Mouse (Mus musculus) limb, embryonic 11.5 days (tissue): ENCODE data around the gene BC049762. TPM values are rescaled to one million over a fixed set of nuclear protein-coding genes. Genes with fewer than 3 reads are reported as not detected.

Source experiments
- ATAC-seq: fragments of 200-750 bp; cut with Nextera tagmentation; 2 replicates; pipeline ENCODE4 v1.8.0; 2017; ENCODE audit warnings: low read depth; ENCODE audit not compliant: insufficient number of reproducible peaks, low FRiP score, low TSS enrichment
- DNase-seq: peaks from one replicate; pipeline ENCODE4 v3.0.0-alpha.2; 2015; ENCODE audit warnings: low spot score
- H3K27ac ChIP-seq: fragments of 300-500 bp; sonication (generic); replicated peaks from 2 replicates; pipeline ENCODE4 v1.5.1; 2014; ENCODE audit warnings: low read depth, mild to moderate bottlenecking, low read length
- H3K27me3 ChIP-seq: fragments of 300-500 bp; sonication (generic); 2 replicates; pipeline ENCODE4 v1.6.1; 2014; ENCODE audit warnings: mild to moderate bottlenecking, low read length, mixed read lengths; ENCODE audit not compliant: control insufficient read depth, insufficient read depth
- H3K36me3 ChIP-seq: fragments of 300-500 bp; sonication (generic); 2 replicates; pipeline ENCODE4 v1.6.1; 2014; ENCODE audit warnings: mild to moderate bottlenecking, low read length, moderate library complexity, mixed read lengths; ENCODE audit not compliant: control insufficient read depth, insufficient read depth
- H3K4me1 ChIP-seq: fragments of 300-500 bp; sonication (generic); 2 replicates; pipeline ENCODE4 v1.6.1; 2014; ENCODE audit warnings: low read length, mixed read lengths; ENCODE audit not compliant: control insufficient read depth, insufficient read depth
- H3K4me2 ChIP-seq: fragments of 300-500 bp; sonication (generic); 2 replicates; pipeline ENCODE4 v1.6.1; 2014; ENCODE audit warnings: low read depth, mild to moderate bottlenecking, moderate library complexity; ENCODE audit not compliant: severe bottlenecking
- H3K4me3 ChIP-seq: fragments of 300-500 bp; sonication (generic); 2 replicates; pipeline ENCODE4 v1.5.1; 2014; ENCODE audit warnings: low read depth, low read length
- H3K9ac ChIP-seq: fragments of 300-500 bp; sonication (generic); 2 replicates; pipeline ENCODE4 v1.6.1; 2014; ENCODE audit warnings: mild to moderate bottlenecking, low read length
- H3K9me3 ChIP-seq: fragments of 300-500 bp; sonication (generic); 2 replicates; pipeline ENCODE4 v1.6.1; 2016; ENCODE audit warnings: low read length; ENCODE audit not compliant: control insufficient read depth
- WGBS: fragments of 180-500 bp; shearing (Covaris S2); extraction: QIAGEN DNeasy Blood & Tissue Kit; methylation state at CpG from one replicate; pipeline ENCODE4 v1.1.7; 2014; 5-methylcytosine and 5-hydroxymethylcytosine counted together
- polyA plus RNA-seq: library from polyadenylated mRNA; unstranded; fragments of >200 nt; fragmentation: Nextera tagmentation; extraction: Ambion mirVana; gene quantifications from 2 replicates; pipeline ENCODE4 v1.2.1, GENCODE M21; 2014

Gene BC049762
- polyA plus RNA-seq, 1 experiment from 2014 or later: 0.69 TPM

DNA sequence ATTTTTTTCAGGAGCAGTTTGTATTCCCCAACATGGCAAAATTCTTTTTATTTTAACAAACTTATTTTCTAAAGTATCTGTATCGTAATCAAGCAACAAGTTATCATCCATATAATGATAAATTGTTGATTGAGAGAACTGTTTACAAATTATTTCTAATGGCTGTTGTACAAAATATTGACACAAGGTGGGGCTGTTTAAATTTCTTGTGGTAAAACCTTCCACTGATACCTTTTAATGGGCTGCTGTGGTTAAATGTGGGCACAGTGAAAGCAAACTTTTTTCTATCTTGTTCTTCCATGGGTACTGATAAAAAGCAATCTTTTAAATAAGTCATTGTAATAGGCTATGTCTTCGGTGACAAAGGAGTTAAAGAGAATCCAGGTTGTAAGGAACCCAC, 19.9 kb downstream of the BC049762 start:
- no peaks in the 10 kb centered on the region for H3K36me3 ChIP-seq
- no peak overlapping the region for H3K9ac ChIP-seq
- no peak overlapping the region for H3K27ac ChIP-seq
- H3K4me3 ChIP-seq: no peak overlapping the region
- no peak overlapping the region for H3K4me2 ChIP-seq
- no peaks in the 10 kb centered on the region for H3K27me3 ChIP-seq
- H3K4me1 ChIP-seq: no peaks in the 10 kb centered on the region
- ATAC-seq (no peak), DNase-seq (no peak)
- H3K9me3 ChIP-seq: no peaks in the 10 kb centered on the region
- 87% methylated on average over 2 of the region's 2 CpGs for WGBS

DNA sequence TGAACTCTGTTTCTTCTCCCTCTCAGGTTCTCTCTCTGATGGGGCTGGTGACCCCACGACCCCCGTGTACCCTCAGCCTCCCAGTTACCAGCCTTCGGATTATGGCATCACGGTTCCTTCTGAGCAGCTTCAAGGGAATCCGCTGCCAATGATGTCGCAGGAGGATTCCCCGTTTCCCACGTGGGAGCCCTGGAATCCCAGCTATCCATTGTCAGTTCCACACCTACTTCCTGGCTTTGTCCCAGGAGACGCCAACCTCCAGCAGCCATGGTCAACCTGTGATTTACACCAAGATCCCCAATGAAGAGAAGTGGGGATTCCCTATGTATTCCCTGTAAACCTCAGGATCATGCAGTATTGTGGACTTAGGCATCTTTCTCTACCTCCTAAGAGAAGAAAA, 28.2 kb downstream of the BC049762 start:
- DNase-seq (peak; percentile 17), ATAC-seq (no peak)
- no peak overlapping the region for H3K4me3 ChIP-seq
- no peaks in the 10 kb centered on the region for H3K4me1 ChIP-seq
- H3K36me3 ChIP-seq: no peaks in the 10 kb centered on the region
- H3K9me3 ChIP-seq: no peaks in the 10 kb centered on the region
- no peaks in the 10 kb centered on the region for H3K27me3 ChIP-seq
- H3K27ac ChIP-seq: no peak overlapping the region
- H3K4me2 ChIP-seq: no peak overlapping the region
- no peak overlapping the region for H3K9ac ChIP-seq
- 87% methylated on average over 9 of the region's 9 CpGs for WGBS

DNA sequence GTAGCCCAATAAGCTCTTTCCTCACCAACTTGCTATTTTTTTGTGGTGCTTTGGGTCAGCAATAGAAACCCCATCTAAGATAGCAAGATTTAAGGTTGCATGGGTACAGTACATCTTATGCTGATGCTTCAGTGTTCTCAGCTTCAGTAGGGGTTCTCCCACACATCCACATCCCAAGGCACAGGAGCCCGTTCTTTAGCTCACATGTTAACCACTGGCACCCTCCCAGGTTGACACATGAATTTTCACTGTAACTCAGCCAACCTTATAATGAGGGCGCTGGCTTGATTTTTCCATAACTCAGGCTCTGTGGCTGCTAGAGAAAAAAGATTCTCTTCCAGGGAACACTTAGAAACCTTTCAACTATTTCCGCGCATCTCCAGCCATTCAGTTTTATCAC, 35.7 kb downstream of the BC049762 start:
- Histone ChIP-seq H3K27ac (no peak overlapping the region), H3K4me3 (no peak overlapping the region), H3K9ac (no peak overlapping the region), H3K36me3 (no peaks in the 10 kb centered on the region), H3K9me3 (no peaks in the 10 kb centered on the region), H3K4me2 (no peak overlapping the region), H3K27me3 (no peaks in the 10 kb centered on the region), H3K4me1 (no peaks in the 10 kb centered on the region)
- ATAC-seq: no peak
- WGBS: 87% methylated on average over 4 of the region's 4 CpGs
- DNase-seq: no peak

DNA sequence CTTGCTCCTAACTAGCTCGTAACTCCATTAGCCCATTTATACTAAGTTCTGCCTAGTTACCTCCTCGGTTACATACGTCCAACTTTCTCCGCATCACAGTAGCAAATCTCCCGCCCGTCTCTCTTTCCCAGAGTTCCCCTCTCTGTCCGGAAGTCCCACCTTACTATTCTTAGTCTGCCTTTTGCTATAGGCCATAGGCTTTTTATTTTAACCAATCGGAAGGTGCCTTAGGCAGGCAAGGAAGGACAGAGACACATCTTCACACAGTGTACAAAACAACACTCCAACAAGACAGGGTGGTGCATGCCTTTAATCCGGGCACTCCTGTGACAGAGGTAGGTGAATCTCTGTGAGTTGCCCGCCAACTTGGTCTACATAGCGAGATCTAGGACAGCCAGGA, 42.5 kb downstream of the BC049762 start, which contains the start of gene Gm12569:
Gm12569 (plus strand) TSS at position 166 of the 400 bp plus-strand sequence.
- ATAC-seq (no peak), DNase-seq (peak; percentile 12)
- H3K9me3 ChIP-seq: no peaks in the 10 kb centered on the region
- no peaks in the 10 kb centered on the region for H3K27me3 ChIP-seq
- H3K36me3 ChIP-seq: no peaks in the 10 kb centered on the region
- H3K4me3 ChIP-seq: no peak within 1 kb of the TSS
- H3K9ac ChIP-seq: no peak within 1 kb of the TSS
- H3K27ac ChIP-seq: no peak within 1 kb of the TSS
- no peak within 1 kb of the TSS for H3K4me2 ChIP-seq
- H3K4me1 ChIP-seq: no peaks in the 10 kb centered on the region
- WGBS: 95% methylated on average over 11 of the region's 11 CpGs

DNA sequence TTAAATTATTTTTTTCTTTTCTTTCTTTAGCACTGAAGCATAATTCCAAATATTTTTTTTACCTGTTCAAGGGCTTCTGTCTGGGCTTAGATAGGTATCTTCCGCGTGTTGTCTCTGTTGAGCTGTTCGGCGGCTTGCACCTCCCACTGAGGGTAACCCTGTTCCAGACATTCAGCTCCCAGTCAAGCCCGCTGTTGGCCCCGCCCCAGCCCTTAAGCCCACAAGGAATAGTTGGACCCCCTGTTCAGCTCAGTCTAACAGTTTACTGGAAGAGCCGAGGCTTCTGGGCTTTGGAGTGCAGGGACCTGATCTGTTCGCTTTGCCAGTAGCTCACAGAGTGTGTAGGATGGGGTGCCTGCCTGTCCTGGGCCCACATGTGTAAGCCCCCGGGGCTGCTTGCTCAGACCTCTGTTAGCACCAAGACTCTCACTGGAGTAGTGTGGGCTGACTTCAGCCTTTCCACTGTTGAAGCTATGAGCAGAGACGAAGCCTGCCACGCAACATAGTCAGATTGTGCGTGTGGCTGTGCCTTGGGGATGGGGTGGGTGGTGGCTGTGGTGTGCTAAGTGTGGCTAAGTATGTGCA, 43.4 kb downstream of the BC049762 start:
- ATAC-seq (no peak), DNase-seq (peak; percentile 17)
- Histone ChIP-seq H3K9ac (no peak overlapping the region), H3K4me3 (no peak overlapping the region), H3K27me3 (no peaks in the 10 kb centered on the region), H3K27ac (no peak overlapping the region), H3K4me2 (no peak overlapping the region), H3K4me1 (no peaks in the 10 kb centered on the region), H3K36me3 (no peaks in the 10 kb centered on the region), H3K9me3 (no peaks in the 10 kb centered on the region)
- 85% methylated on average over 12 of the region's 12 CpGs for WGBS

DNA sequence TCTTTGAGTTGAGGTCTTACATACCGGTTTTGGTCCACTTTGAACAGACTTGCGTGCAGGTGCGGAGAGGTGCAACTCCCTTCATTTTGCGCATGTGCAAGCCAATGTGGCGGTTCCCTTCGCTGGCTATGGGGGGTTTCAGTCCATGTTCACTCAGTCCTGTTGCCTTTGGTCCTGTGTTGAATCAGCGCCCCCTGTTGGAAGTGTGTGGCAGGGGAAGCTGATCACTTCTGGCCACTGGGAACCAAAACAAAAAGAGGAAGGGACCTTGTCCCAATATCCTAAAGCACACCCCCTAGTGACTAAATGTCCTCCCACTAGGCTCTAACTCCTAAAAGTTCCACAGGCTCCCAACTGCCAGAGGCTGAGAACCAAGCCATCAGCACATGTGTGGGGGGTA, 48.8 kb downstream of the BC049762 start:
- Histone ChIP-seq H3K27ac (no peak overlapping the region), H3K36me3 (no peaks in the 10 kb centered on the region), H3K4me3 (no peak overlapping the region), H3K4me2 (no peak overlapping the region), H3K27me3 (no peaks in the 10 kb centered on the region), H3K9ac (no peak overlapping the region), H3K4me1 (no peaks in the 10 kb centered on the region), H3K9me3 (no peaks in the 10 kb centered on the region)
- 89% methylated on average over 7 of the region's 7 CpGs for WGBS
- DNase-seq (no peak), ATAC-seq (no peak)

DNA sequence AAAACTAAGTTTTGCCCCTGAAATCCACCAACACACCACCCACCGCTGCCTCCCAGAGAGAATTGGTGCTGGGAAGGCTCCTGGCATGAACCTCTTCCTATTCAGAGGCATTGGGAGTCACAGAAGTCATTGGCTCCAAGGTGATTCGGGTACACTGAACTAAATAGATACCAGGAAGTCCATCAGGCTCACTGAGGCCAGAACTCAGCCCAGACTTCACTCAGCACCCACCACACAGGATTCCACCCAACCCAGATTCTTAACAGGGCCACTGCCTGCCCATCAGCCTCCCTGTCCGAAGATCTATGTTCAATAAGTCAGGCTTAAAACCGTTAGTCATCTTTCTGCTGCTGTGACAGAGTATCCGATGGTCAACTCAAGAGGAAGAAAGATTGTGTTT, 51.4 kb downstream of the BC049762 start:
- Histone ChIP-seq H3K9me3 (no peaks in the 10 kb centered on the region), H3K4me3 (no peak overlapping the region), H3K36me3 (no peaks in the 10 kb centered on the region), H3K27me3 (no peaks in the 10 kb centered on the region), H3K9ac (no peak overlapping the region), H3K4me2 (no peak overlapping the region), H3K27ac (no peak overlapping the region), H3K4me1 (no peaks in the 10 kb centered on the region)
- 87% methylated on average over 5 of the region's 5 CpGs for WGBS
- ATAC-seq: no peak
- DNase-seq: no peak

DNA sequence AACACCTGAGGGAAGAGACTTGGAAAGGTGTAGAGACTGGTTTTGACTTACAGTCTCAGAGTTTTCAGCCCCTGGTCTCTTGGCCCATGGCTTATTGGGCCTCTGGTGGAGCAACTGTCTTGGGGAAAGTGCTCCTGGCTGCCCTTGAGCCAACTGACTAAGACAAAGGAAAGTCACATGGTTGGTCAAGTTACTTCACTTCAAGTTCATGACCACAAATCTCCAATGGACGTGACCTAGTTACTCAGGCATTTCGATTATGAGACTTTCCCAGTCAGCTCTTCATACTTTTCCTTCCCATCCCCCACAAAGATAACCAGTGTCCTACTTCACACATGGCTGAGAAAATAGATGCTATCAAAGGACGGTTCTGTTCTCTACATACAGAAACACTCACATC, 55.1 kb downstream of the BC049762 start:
- Histone ChIP-seq H3K4me1 (no peaks in the 10 kb centered on the region), H3K27me3 (no peaks in the 10 kb centered on the region), H3K4me3 (no peak overlapping the region), H3K9me3 (no peaks in the 10 kb centered on the region), H3K27ac (no peak overlapping the region), H3K4me2 (no peak overlapping the region), H3K9ac (no peak overlapping the region), H3K36me3 (no peaks in the 10 kb centered on the region)
- WGBS: 90% methylated on average over 3 of the region's 3 CpGs
- ATAC-seq (no peak), DNase-seq (no peak)
